ENCODE assay signal across 23 mouse cellular contexts in the genomic region with DNA sequence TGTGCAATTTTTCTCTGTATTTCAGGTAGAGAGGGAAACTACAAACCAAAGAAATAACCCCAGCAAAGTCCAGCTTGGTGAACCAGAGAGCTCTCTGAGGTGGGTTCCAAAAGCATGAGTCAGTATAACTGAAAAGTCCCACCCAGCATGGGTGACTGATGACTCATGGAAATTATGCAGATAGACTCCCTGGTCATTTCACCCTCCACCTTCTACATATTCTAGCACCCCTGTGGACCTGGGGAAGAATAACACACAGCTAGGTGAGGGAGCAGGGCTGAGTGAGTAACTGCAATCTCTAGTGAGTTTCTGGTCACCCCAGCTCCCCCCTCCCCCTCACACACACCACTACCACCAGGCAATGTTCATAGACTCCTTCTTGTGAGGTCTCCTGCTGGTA. TPM values are rescaled to one million over a fixed set of nuclear protein-coding genes. Genes with fewer than 3 reads are reported as not detected.
DNase-seq lines count a peak whose midpoint lies in the region; ATAC-seq and TF ChIP-seq lines count a peak whose summit lies in the region.
"Had no signal": no experiment of that assay in that cellular context is flagged by ENCODE, and none has a peak within 500 bp of the region (broad histone marks: within the 10 kb centered on the region; RNA-seq: fewer than 3 reads in every experiment).

No protein-coding gene starts in this region.

- no peaks in the 10 kb centered on the region for H3K36me3 ChIP-seq in CH12.LX (replicated peaks in 1 of 2; ENCODE audit: control insufficient read depth in 1 of 2, insufficient read depth in 1 of 2, low read length in 1 of 2)
- H3K36me3 ChIP-seq in embryonic facial prominence, embryonic 10.5 days (replicated peaks): no peaks in the 10 kb centered on the region
- H3K36me3 ChIP-seq: embryonic facial prominence, embryonic 12.5 days; forebrain, embryonic 15.5 days had no signal

- ATAC-seq in Patski: peak; percentile 51
- ATAC-seq: activated CD4-positive, CD25-positive, alpha-beta regulatory T cell, adult 4 months; CD4-positive, CD25-positive, alpha-beta regulatory T cell, adult 4 months; forebrain, embryonic 13.5 days; forebrain, embryonic 15.5 days; forebrain, postnatal 0 days had no signal

- TF ChIP-seq EP300 in CH12.LX (IDR thresholded peaks at IDR 0.05; ENCODE audit: low read length): peak; percentile 98

- no peaks in the 10 kb centered on the region for H3K79me2 ChIP-seq in CH12.LX (replicated peaks; ENCODE audit: control insufficient read depth, extremely low read depth, insufficient read depth, poor library complexity, severe bottlenecking)

- peak; percentile 62 for TF ChIP-seq POLR2A in CH12.LX (IDR thresholded peaks at IDR 0.05; ENCODE audit: low read depth, low read length)
- no peak for TF ChIP-seq POLR2A in cerebellum, adult 2 months (IDR thresholded peaks at IDR 0.05; ENCODE audit: borderline replicate concordance, insufficient read depth, low read length)

- in situ Hi-C loops in CH12.LX (cut with MboI; ENCODE audit: low pct_ligation_motif_present, low pct_unique_long_range_greater_than_20kb, low sequenced_read_pairs): no loop called here
- in situ Hi-C loops in Patski (cut with MboI; ENCODE audit: low pct_unique_long_range_greater_than_20kb): no loop called here

- H3K27ac ChIP-seq in CH12.LX (ENCODE audit: insufficient read depth, low read depth): peak overlapping the region; percentile 89
- no peak overlapping the region for H3K27ac ChIP-seq in cerebellum, adult 2 months (ENCODE audit: insufficient read depth, low read length)
- no peak overlapping the region for H3K27ac ChIP-seq in embryonic facial prominence, embryonic 10.5 days (replicated peaks)
- H3K27ac ChIP-seq: embryonic facial prominence, embryonic 12.5 days; forebrain, embryonic 13.5 days; forebrain, embryonic 15.5 days had no signal

- dilution Hi-C loops in CH12.LX (cut with MboI; ENCODE audit: extremely low pct_ligation_motif_present, extremely low pct_unique_long_range_greater_than_20kb, low sequenced_read_pairs): no loop called here

- H3K4me3 ChIP-seq in CH12.LX (replicated peaks in 1 of 3; ENCODE audit: low read depth in 2 of 3, low read length in 2 of 3, poor library complexity in 1 of 3): no peak overlapping the region
- H3K4me3 ChIP-seq in cerebellum, adult 2 months (replicated peaks; ENCODE audit: insufficient read depth, low read depth, low read length): no peak overlapping the region
- H3K4me3 ChIP-seq in embryonic facial prominence, embryonic 10.5 days: no peak overlapping the region
- H3K4me3 ChIP-seq: embryonic facial prominence, embryonic 12.5 days; forebrain, embryonic 13.5 days; forebrain, embryonic 15.5 days had no signal

- TF ChIP-seq CTCF in CH12.LX (conservative IDR thresholded peaks at IDR 0.05 in 1 of 2, IDR thresholded peaks at IDR 0.05 in 1 of 2; ENCODE audit: low read depth in 2 of 2, low read length in 2 of 2): peak in 1 of 2 experiments; percentile 57; a peak in 2 of 4 replicates
- no peak for TF ChIP-seq CTCF in Patski (IDR thresholded peaks at IDR 0.05)
- no peak for TF ChIP-seq CTCF in cerebellum, adult 2 months (IDR thresholded peaks at IDR 0.05; ENCODE audit: borderline replicate concordance, insufficient read depth, low read depth, low read length)

- peak overlapping the region; percentile 70; the same call in 1 of the 2 replicates for H3K4me2 ChIP-seq in CH12.LX (ENCODE audit: insufficient read depth, low read depth, poor library complexity, severe bottlenecking)
- H3K4me2 ChIP-seq: embryonic facial prominence, embryonic 12.5 days; forebrain, embryonic 13.5 days; forebrain, embryonic 15.5 days had no signal

- peaks cover 10 to 46% of the 10 kb centered on the region in 2 experiments for H3K4me1 ChIP-seq in CH12.LX (ENCODE audit: control insufficient read depth in 1 of 2, insufficient read depth in 2 of 2)
- H3K4me1 ChIP-seq in cerebellum, adult 2 months (ENCODE audit: control insufficient read depth, insufficient read depth, low read length): no peaks in the 10 kb centered on the region
- no peaks in the 10 kb centered on the region for H3K4me1 ChIP-seq in embryonic facial prominence, embryonic 10.5 days
- H3K4me1 ChIP-seq: embryonic facial prominence, embryonic 12.5 days; forebrain, embryonic 13.5 days had no signal

- POLR2A ChIA-PET in Patski (lab: Charles Lee): no interaction called here

- H3K27me3 ChIP-seq in CH12.LX (replicated peaks) (no peaks in the 10 kb centered on the region), Patski (no peaks in the 10 kb centered on the region)
- H3K27me3 ChIP-seq in cerebellum, adult 2 months (ENCODE audit: control insufficient read depth, insufficient read depth, low read length): no peaks in the 10 kb centered on the region
- no peaks in the 10 kb centered on the region for H3K27me3 ChIP-seq in embryonic facial prominence, embryonic 10.5 days (replicated peaks; ENCODE audit: low read depth, poor library complexity, severe bottlenecking)
- H3K27me3 ChIP-seq: embryonic facial prominence, embryonic 12.5 days; forebrain, embryonic 13.5 days; forebrain, embryonic 15.5 days had no signal

- intact Hi-C loops in heart, postnatal 14 days (cut with DNase I): no loop called here
- intact Hi-C loops in gastrocnemius, postnatal 36 days (cut with DNase I): no loop called here

- H3K9me3 ChIP-seq in CH12.LX (replicated peaks; ENCODE audit: low read length): peaks cover 9% of the 10 kb centered on the region
- H3K9me3 ChIP-seq in embryonic facial prominence, embryonic 10.5 days: no peaks in the 10 kb centered on the region
- H3K9me3 ChIP-seq: embryonic facial prominence, embryonic 12.5 days; forebrain, embryonic 13.5 days; forebrain, embryonic 15.5 days had no signal

- H3K9ac ChIP-seq in CH12.LX (ENCODE audit: insufficient read depth, low read depth): peak overlapping the region; percentile 50; the same call in 1 of the 2 replicates
- H3K9ac ChIP-seq: embryonic facial prominence, embryonic 12.5 days; forebrain, embryonic 13.5 days; forebrain, embryonic 15.5 days; forebrain, postnatal 0 days had no signal

- TF ChIP-seq RAD21 in CH12.LX (IDR thresholded peaks at IDR 0.05; ENCODE audit: low read depth, low read length): peak; percentile 53

- CTCF ChIA-PET in Patski (lab: Charles Lee): interaction anchor here (0.9 kb wide), 1 partner anchor 49 kb away, joined by 3 read pairs; no protein-coding TSS in a partner anchor

- peak; percentile 4 for DNase-seq in heart, adult 11 months
- DNase-seq in heart, postnatal 14 days: no peak
- DNase-seq in 3T3-L1 (ENCODE audit: low read depth, low spot score) (peak; percentile 59), CH12.LX (ENCODE audit: extremely low read depth) (peak; percentile 96), Patski (ENCODE audit: low read depth, low spot score) (peak; percentile 24)
- no peak for DNase-seq in cerebellum, adult 2 months
- DNase-seq in gastrocnemius, postnatal 36 days: no peak
- no peak for DNase-seq in embryonic facial prominence, embryonic 10.5 days (ENCODE audit: low spot score)
- DNase-seq: adrenal gland, adult 8-10 months; adrenal gland, postnatal 14 days; B cell, adult 2 months; cerebellum, adult 11-12 months; cerebellum, adult 8-10 months; cerebellum, adult 9-11 months; cerebellum, postnatal 36 days; embryo, embryonic 11 days; forebrain, postnatal 0 days had no signal

TF ChIP-seq in CH12.LX, 34 proteins besides CTCF, POLR2A, EP300 and RAD21 (continues in another document):
- TF ChIP-seq MEF2A (IDR thresholded peaks at IDR 0.05; ENCODE audit: borderline replicate concordance, low read depth, low read length) (peak; percentile 95), MAZ (IDR thresholded peaks at IDR 0.05; ENCODE audit: low read depth, low read length) (peak; percentile 97), RCOR1 (conservative IDR thresholded peaks at IDR 0.05; ENCODE audit: low read depth, low read length) (peak; percentile 56; the same call in 1 of the 2 replicates), HCFC1 (IDR thresholded peaks at IDR 0.05; ENCODE audit: low read depth, low read length) (peak; percentile 57), TBP (conservative IDR thresholded peaks at IDR 0.05; ENCODE audit: low read depth, low read length) (peak; percentile 76), USF1 (IDR thresholded peaks at IDR 0.05; ENCODE audit: low read depth, low read length) (no peak), JUND (conservative IDR thresholded peaks at IDR 0.05; ENCODE audit: low read depth, low read length) (peak; percentile 98), BHLHE40 (IDR thresholded peaks at IDR 0.05; ENCODE audit: low read depth, low read length) (peak; percentile 89), CHD1 (IDR thresholded peaks at IDR 0.05; ENCODE audit: low read depth, low read length) (no peak; the same call in 1 of the 2 replicates), JUN (IDR thresholded peaks at IDR 0.05; ENCODE audit: insufficient read depth, low read depth, low read length) (peak; percentile 98), MYC (IDR thresholded peaks at IDR 0.05; ENCODE audit: low read depth, low read length) (peak; percentile 95), ZC3H11A (IDR thresholded peaks at IDR 0.05; ENCODE audit: low read depth, low read length) (no peak), E2F4 (IDR thresholded peaks at IDR 0.05; ENCODE audit: insufficient replicate concordance, low read depth, low read length) (0 out of 2 replicates have a peak, but pooled peaks have one; percentile 58), USF2 (conservative IDR thresholded peaks at IDR 0.05; ENCODE audit: low read depth, low read length) (no peak), ETS1 (conservative IDR thresholded peaks at IDR 0.05; ENCODE audit: low read depth, low read length) (peak; percentile 100), SMC3 (IDR thresholded peaks at IDR 0.05; ENCODE audit: low read depth, low read length) (peak; percentile 52; the same call in 1 of the 2 replicates), ZMIZ1 (IDR thresholded peaks at IDR 0.05; ENCODE audit: low read depth, low read length) (peak; percentile 62; the same call in 1 of the 2 replicates), MXI1 (IDR thresholded peaks at IDR 0.05; ENCODE audit: low read depth, low read length) (peak; percentile 70; the same call in 1 of the 2 replicates), MAFK (IDR thresholded peaks at IDR 0.05; ENCODE audit: insufficient replicate concordance, low read length) (peak; percentile 96), ELF1 (IDR thresholded peaks at IDR 0.05; ENCODE audit: low read depth, low read length) (0 out of 2 replicates have a peak, but pooled peaks have one; percentile 54), IRF4 (IDR thresholded peaks at IDR 0.05; ENCODE audit: low read depth, low read length) (peak; percentile 91), MAX (IDR thresholded peaks at IDR 0.05; ENCODE audit: low read length) (peak; percentile 84)

RNA-seq across cellular contexts. Expression of a gene that starts 28.2 kb away (rescaled TPM):
- under 1 TPM; 0.17 to 0.20 TPM for total RNA-seq in heart, postnatal 14 days (2021)
- 0.04 and 0.13 TPM in 2 replicates for total RNA-seq in CH12.LX (2012; rRNA removed)
- 0.11 TPM in 1 of 2 replicates, not detected in the other for total RNA-seq in CH12.LX (2014; rRNA removed)
- polyA plus RNA-seq in CH12.LX (2012; ENCODE audit: insufficient read length, low read depth): 0.11 and 0.29 TPM in 2 replicates
- 4.2 TPM for polyA plus RNA-seq in Patski (2021)
- polyA plus RNA-seq in cerebellum, adult 2 months (2012; rRNA removed): 5.3 TPM in 2 replicates
- total RNA-seq in gastrocnemius, postnatal 36 days (2021): under 1 TPM; 0.02 to 0.05 TPM
- 0.20 and 0.51 TPM in 2 replicates for polyA plus RNA-seq in embryonic facial prominence, embryonic 10.5 days (2016; fragmentation: Nextera tagmentation; extraction: Ambion mirVana)
- total RNA-seq: common myeloid progenitor, adult 5-6 weeks had no signal
- polyA plus RNA-seq: activated CD4-positive, CD25-positive, alpha-beta regulatory T cell, adult 4 months; CD4-positive, CD25-positive, alpha-beta regulatory T cell, adult 4 months had no signal

Comparison
In these comparisons a context has a peak if more than half of its experiments do, and no peak if none do; other contexts are left out.
1. DNase-seq: peak in heart, adult 11 months (single experiment), 3T3-L1 (single experiment), CH12.LX (single experiment) and Patski (single experiment); none in heart, postnatal 14 days (0 of 2), cerebellum, adult 2 months (0 of 2), gastrocnemius, postnatal 36 days (0 of 2) and embryonic facial prominence, embryonic 10.5 days (single experiment).